Mouse (Mus musculus) ovary, postnatal 14 days (tissue): ENCODE data around the gene Yipf1.

Experiments used
- DNase-seq: peaks from one replicate; pipeline ENCODE4 v3.0.0; 2022; ENCODE audit warnings: low spot score

Gene Yipf1

GRCm38 (mm10) chr4:107372304-107372703, 58.1 kb downstream of the Yipf1 start:
- no peak for DNase-seq

- no peak for DNase-seq
Measured at GRCm38 (mm10) chr4:107374677-107375076, 60.5 kb downstream of the Yipf1 start.

GRCm38 (mm10) chr4:107378954-107379353, 64.8 kb downstream of the Yipf1 start:
- no peak for DNase-seq

GRCm38 (mm10) chr4:107380871-107381270, 66.7 kb downstream of the Yipf1 start:
- DNase-seq = no peak

- DNase-seq = no peak
Measured at GRCm38 (mm10) chr4:107387038-107387437, 72.9 kb downstream of the Yipf1 start.

GRCm38 (mm10) chr4:107387465-107387864, 73.3 kb downstream of the Yipf1 start:
- DNase-seq = no peak

GRCm38 (mm10) chr4:107388291-107388690, 74.1 kb downstream of the Yipf1 start:
- no peak for DNase-seq

- no peak for DNase-seq
Measured at GRCm38 (mm10) chr4:107389345-107389744, 75.2 kb downstream of the Yipf1 start.

- DNase-seq = no peak
Measured at GRCm38 (mm10) chr4:107393771-107394170, 79.6 kb downstream of the Yipf1 start.
